Mouse (Mus musculus) intestine, postnatal 0 days (tissue): ENCODE measurements around the gene Rgs19. TPM values are rescaled to one million over a fixed set of nuclear protein-coding genes. Genes with fewer than 3 reads are reported as not detected.

Experiments
- ATAC-seq: fragments of 200-750 bp; cut with Nextera tagmentation; 2 replicates; pipeline ENCODE4 v1.8.0; 2017; ENCODE audit warnings: mild to moderate bottlenecking, moderate TSS enrichment, moderate library complexity
- H3K27ac ChIP-seq: fragments of 300-500 bp; sonication (generic); 2 replicates; pipeline ENCODE4 v1.5.1; 2014; ENCODE audit warnings: mild to moderate bottlenecking, low read depth, low read length, moderate library complexity
- H3K27me3 ChIP-seq: fragments of 300-500 bp; sonication (generic); replicated peaks from 2 replicates; pipeline ENCODE4 v1.6.1; 2014; ENCODE audit warnings: low read length, mixed read lengths; ENCODE audit not compliant: control insufficient read depth, insufficient read depth
- H3K36me3 ChIP-seq: fragments of 300-500 bp; sonication (generic); 2 replicates; pipeline ENCODE4 v1.6.1; 2014; ENCODE audit warnings: mild to moderate bottlenecking, moderate library complexity; ENCODE audit not compliant: control insufficient read depth, insufficient read depth
- H3K4me1 ChIP-seq: fragments of 300-500 bp; sonication (generic); replicated peaks from 2 replicates; pipeline ENCODE4 v1.6.1; 2014; ENCODE audit warnings: antibody characterized with exemption, low read length, mixed read lengths; ENCODE audit not compliant: control insufficient read depth, insufficient read depth
- H3K4me2 ChIP-seq: fragments of 300-500 bp; sonication (generic); replicated peaks from 2 replicates; pipeline ENCODE4 v1.6.1; 2014; ENCODE audit warnings: low read depth, mild to moderate bottlenecking, moderate library complexity
- H3K4me3 ChIP-seq: fragments of 300-500 bp; sonication (generic); 2 replicates; pipeline ENCODE4 v1.5.1; 2014; ENCODE audit warnings: low read depth, low read length
- H3K9ac ChIP-seq: fragments of 300-500 bp; sonication (generic); 2 replicates; pipeline ENCODE4 v1.6.1; 2014; ENCODE audit warnings: mild to moderate bottlenecking, low read depth, low read length
- H3K9me3 ChIP-seq: fragments of 300-500 bp; sonication (generic); 2 replicates; pipeline ENCODE4 v1.6.1; 2016; ENCODE audit warnings: mixed run types; ENCODE audit not compliant: control insufficient read depth
- CTCF ChIP-seq: sonication (generic); IDR thresholded peaks from 2 replicates; pipeline ENCODE4 v1.5.1; 2016; ENCODE audit warnings: low read depth, mild to moderate bottlenecking, control low read depth, antibody characterized with exemption, moderate library complexity
- WGBS: fragments of 180-500 bp; shearing (Covaris S2); extraction: QIAGEN DNeasy Blood & Tissue Kit; methylation state at CpG from one replicate; pipeline ENCODE4 v1.1.7; 2014; 5-methylcytosine and 5-hydroxymethylcytosine counted together
- polyA plus RNA-seq: library from polyadenylated mRNA; unstranded; fragments of >200 nt; fragmentation: Nextera tagmentation; extraction: Ambion mirVana; gene quantifications from 2 replicates; pipeline ENCODE4 v1.2.1, GENCODE M21; 2015

The Rgs19 gene
- polyA plus RNA-seq, 1 experiment from 2014 or later = 11.3 TPM

GRCm38 (mm10) chr2:181687586-181687985, 6.2 kb downstream of the Rgs19 start:
- H3K4me1 ChIP-seq = no peaks in the 10 kb centered on the region
- H3K9me3 ChIP-seq = no peaks in the 10 kb centered on the region
- no peak overlapping the region for H3K4me3 ChIP-seq
- H3K27me3 ChIP-seq = no peaks in the 10 kb centered on the region
- H3K4me2 ChIP-seq = no peak overlapping the region
- ATAC-seq = no peak
- H3K9ac ChIP-seq = no peak overlapping the region
- H3K27ac ChIP-seq = no peak overlapping the region
- TF ChIP-seq CTCF = no peak
- H3K36me3 ChIP-seq = peaks cover 18% of the 10 kb centered on the region; the same call in 1 of the 2 replicates
- WGBS = 95% methylated on average over 8 of the region's 8 CpGs

GRCm38 (mm10) chr2:181685686-181686085, 8.1 kb downstream of the Rgs19 start:
- ATAC-seq = no peak
- Histone ChIP-seq H3K4me1 (0 out of 2 replicates have a peak, but pooled peaks cover 3% of the 10 kb centered on the region), H3K4me2 (no peak overlapping the region), H3K9ac (no peak overlapping the region), H3K9me3 (no peaks in the 10 kb centered on the region), H3K36me3 (peaks cover 18% of the 10 kb centered on the region; the same call in 1 of the 2 replicates), H3K27ac (no peak overlapping the region), H3K4me3 (no peak overlapping the region), H3K27me3 (no peaks in the 10 kb centered on the region)
- no peak for TF ChIP-seq CTCF
- 93% methylated on average over 4 of the region's 4 CpGs for WGBS

- ATAC-seq = no peak
- no peak overlapping the region for H3K27ac ChIP-seq
Observed at GRCm38 (mm10) chr2:181684713-181685112, 9.1 kb downstream of the Rgs19 start.

GRCm38 (mm10) chr2:181683381-181683780, 10.4 kb downstream of the Rgs19 start:
- H3K27me3 ChIP-seq = no peaks in the 10 kb centered on the region; the same call in 1 of the 2 replicates
- H3K27ac ChIP-seq = no peak overlapping the region
- H3K4me1 ChIP-seq = 0 out of 2 replicates have a peak, but pooled peaks cover 6% of the 10 kb centered on the region
- peaks cover 14% of the 10 kb centered on the region; the same call in 1 of the 2 replicates for H3K36me3 ChIP-seq
- no peak for TF ChIP-seq CTCF
- no peak overlapping the region for H3K4me3 ChIP-seq
- ATAC-seq = no peak
- WGBS = 69% methylated on average over 4 of the region's 4 CpGs
- no peak overlapping the region for H3K4me2 ChIP-seq
- H3K9ac ChIP-seq = no peak overlapping the region
- no peaks in the 10 kb centered on the region for H3K9me3 ChIP-seq

More at GRCm38 (mm10) chr2:181684713-181685112, 9.1 kb downstream of the Rgs19 start:
- WGBS = 50% methylated on average over 1 of the region's 1 CpGs
- H3K36me3 ChIP-seq = peaks cover 18% of the 10 kb centered on the region; the same call in 1 of the 2 replicates
- no peak overlapping the region for H3K4me3 ChIP-seq
- H3K4me1 ChIP-seq = 0 out of 2 replicates have a peak, but pooled peaks cover 6% of the 10 kb centered on the region
- no peak for TF ChIP-seq CTCF
- no peaks in the 10 kb centered on the region; the same call in 1 of the 2 replicates for H3K27me3 ChIP-seq
- H3K9ac ChIP-seq = no peak overlapping the region
- no peaks in the 10 kb centered on the region for H3K9me3 ChIP-seq
- H3K4me2 ChIP-seq = no peak overlapping the region

GRCm38 (mm10) chr2:181681978-181682377, 11.8 kb downstream of the Rgs19 start:
- H3K27ac ChIP-seq = no peak overlapping the region
- no peak for TF ChIP-seq CTCF
- no peak overlapping the region for H3K4me2 ChIP-seq
- 0 out of 2 replicates have a peak, but pooled peaks cover 6% of the 10 kb centered on the region for H3K4me1 ChIP-seq
- WGBS = 64% methylated on average over 1 of the region's 1 CpGs
- H3K4me3 ChIP-seq = no peak overlapping the region
- peaks cover 2% of the 10 kb centered on the region for H3K27me3 ChIP-seq
- no peaks in the 10 kb centered on the region for H3K9me3 ChIP-seq
- 0 out of 2 replicates have a peak, but pooled peaks cover 9% of the 10 kb centered on the region for H3K36me3 ChIP-seq
- no peak overlapping the region for H3K9ac ChIP-seq
- ATAC-seq = no peak

GRCm38 (mm10) chr2:181680716-181681117, 13.1 kb downstream of the Rgs19 start:
- Histone ChIP-seq H3K36me3 (no peaks in the 10 kb centered on the region), H3K9ac (peak overlapping the region; percentile 71), H3K27ac (no peak overlapping the region), H3K4me3 (peak overlapping the region; percentile 65), H3K4me1 (0 out of 2 replicates have a peak, but pooled peaks cover 6% of the 10 kb centered on the region), H3K4me2 (peak overlapping the region; percentile 96), H3K27me3 (peaks cover 15% of the 10 kb centered on the region), H3K9me3 (no peaks in the 10 kb centered on the region)
- 0 out of 2 replicates have a peak, but pooled peaks have one; percentile 3 for ATAC-seq
- WGBS = 17% methylated on average over 7 of the region's 7 CpGs
- TF ChIP-seq CTCF = no peak
